15 mouse cellular contexts compared by ENCODE assay signal in genomic region chr1:16790733-16791309, GRCm38 (mm10).
"Had no signal": no experiment of that assay in that cellular context is flagged by ENCODE, and none has a peak within 500 bp of the region (broad histone marks: within the 10 kb centered on the region; RNA-seq: fewer than 3 reads in every experiment).

No protein-coding gene starts in this region.

- ATAC-seq: midbrain, embryonic 16.5 days had no signal

- H3K9ac ChIP-seq: lung, embryonic 14.5 days; midbrain, embryonic 12.5 days; neural tube, embryonic 12.5 days; stomach, embryonic 15.5 days had no signal

- H3K4me3 ChIP-seq: midbrain, embryonic 10.5 days; midbrain, embryonic 12.5 days; neural tube, embryonic 12.5 days; stomach, embryonic 15.5 days had no signal

- H3K27me3 ChIP-seq: midbrain, embryonic 12.5 days; neural tube, embryonic 12.5 days; stomach, embryonic 15.5 days had no signal

- H3K4me2 ChIP-seq: lung, embryonic 14.5 days; midbrain, embryonic 12.5 days; neural tube, embryonic 12.5 days; stomach, embryonic 15.5 days had no signal

- DNase-seq: lung, adult 18-20 months; lung, embryonic 14.5 days; lung, postnatal 10 days; lung, postnatal 4 days; midbrain, embryonic 14.5 days; right cerebral cortex, postnatal 14 days; thymus, adult 2 months; thymus, postnatal 25 days; thymus, postnatal 4 days had no signal

- H3K4me1 ChIP-seq: midbrain, embryonic 10.5 days; midbrain, embryonic 12.5 days; neural tube, embryonic 12.5 days; stomach, embryonic 15.5 days had no signal

- H3K9me3 ChIP-seq: midbrain, embryonic 10.5 days; midbrain, embryonic 12.5 days; neural tube, embryonic 12.5 days; stomach, embryonic 15.5 days had no signal

- H3K36me3 ChIP-seq: midbrain, embryonic 10.5 days; midbrain, embryonic 12.5 days; neural tube, embryonic 12.5 days; stomach, embryonic 15.5 days had no signal

- H3K27ac ChIP-seq: midbrain, embryonic 10.5 days; midbrain, embryonic 12.5 days; neural tube, embryonic 12.5 days; stomach, embryonic 15.5 days; stomach, postnatal 0 days had no signal
